Mouse (Mus musculus) intestine, postnatal 0 days (tissue): Measurements from ENCODE around the gene Ppil6. TPM values are rescaled to one million over a fixed set of nuclear protein-coding genes. Genes with fewer than 3 reads are reported as not detected.

Source experiments
- ATAC-seq: fragments of 200-750 bp; cut with Nextera tagmentation; 2 replicates; pipeline ENCODE4 v1.8.0; 2017; ENCODE audit warnings: mild to moderate bottlenecking, moderate TSS enrichment, moderate library complexity
- H3K27ac ChIP-seq: fragments of 300-500 bp; sonication (generic); 2 replicates; pipeline ENCODE4 v1.5.1; 2014; ENCODE audit warnings: mild to moderate bottlenecking, low read depth, low read length, moderate library complexity
- H3K27me3 ChIP-seq: fragments of 300-500 bp; sonication (generic); replicated peaks from 2 replicates; pipeline ENCODE4 v1.6.1; 2014; ENCODE audit warnings: low read length, mixed read lengths; ENCODE audit not compliant: control insufficient read depth, insufficient read depth
- H3K36me3 ChIP-seq: fragments of 300-500 bp; sonication (generic); 2 replicates; pipeline ENCODE4 v1.6.1; 2014; ENCODE audit warnings: mild to moderate bottlenecking, moderate library complexity; ENCODE audit not compliant: control insufficient read depth, insufficient read depth
- H3K4me1 ChIP-seq: fragments of 300-500 bp; sonication (generic); replicated peaks from 2 replicates; pipeline ENCODE4 v1.6.1; 2014; ENCODE audit warnings: antibody characterized with exemption, low read length, mixed read lengths; ENCODE audit not compliant: control insufficient read depth, insufficient read depth
- H3K4me2 ChIP-seq: fragments of 300-500 bp; sonication (generic); replicated peaks from 2 replicates; pipeline ENCODE4 v1.6.1; 2014; ENCODE audit warnings: low read depth, mild to moderate bottlenecking, moderate library complexity
- H3K4me3 ChIP-seq: fragments of 300-500 bp; sonication (generic); 2 replicates; pipeline ENCODE4 v1.5.1; 2014; ENCODE audit warnings: low read depth, low read length
- H3K9ac ChIP-seq: fragments of 300-500 bp; sonication (generic); 2 replicates; pipeline ENCODE4 v1.6.1; 2014; ENCODE audit warnings: mild to moderate bottlenecking, low read depth, low read length
- H3K9me3 ChIP-seq: fragments of 300-500 bp; sonication (generic); 2 replicates; pipeline ENCODE4 v1.6.1; 2016; ENCODE audit warnings: mixed run types; ENCODE audit not compliant: control insufficient read depth
- CTCF ChIP-seq: sonication (generic); IDR thresholded peaks from 2 replicates; pipeline ENCODE4 v1.5.1; 2016; ENCODE audit warnings: low read depth, mild to moderate bottlenecking, control low read depth, antibody characterized with exemption, moderate library complexity
- WGBS: fragments of 180-500 bp; shearing (Covaris S2); extraction: QIAGEN DNeasy Blood & Tissue Kit; methylation state at CpG from one replicate; pipeline ENCODE4 v1.1.7; 2014; 5-methylcytosine and 5-hydroxymethylcytosine counted together
- polyA plus RNA-seq: library from polyadenylated mRNA; unstranded; fragments of >200 nt; fragmentation: Nextera tagmentation; extraction: Ambion mirVana; gene quantifications from 2 replicates; pipeline ENCODE4 v1.2.1, GENCODE M21; 2015

Gene Ppil6
- polyA plus RNA-seq, 1 experiment from 2014 or later, result 1.3 TPM

GRCm38 (mm10) chr10:41550711-41551110 lies 60.5 kb downstream of the Ppil6 start:
- H3K36me3 ChIP-seq, result no peaks in the 10 kb centered on the region
- H3K9ac ChIP-seq, result no peak overlapping the region
- H3K27me3 ChIP-seq, result no peaks in the 10 kb centered on the region
- no peak overlapping the region for H3K27ac ChIP-seq
- H3K4me2 ChIP-seq, result no peak overlapping the region
- no peak for TF ChIP-seq CTCF
- H3K9me3 ChIP-seq, result no peaks in the 10 kb centered on the region
- WGBS, result 75% methylated on average over 7 of the region's 7 CpGs
- H3K4me3 ChIP-seq, result no peak overlapping the region
- H3K4me1 ChIP-seq, result peaks cover 12% of the 10 kb centered on the region; the same call in 1 of the 2 replicates
- no peak for ATAC-seq

GRCm38 (mm10) chr10:41552319-41552718 lies 62.1 kb downstream of the Ppil6 start:
- peak; percentile 75 for ATAC-seq
- no peaks in the 10 kb centered on the region for H3K36me3 ChIP-seq
- H3K4me2 ChIP-seq, result peak overlapping the region; percentile 10; the same call in 1 of the 2 replicates
- H3K4me3 ChIP-seq, result no peak overlapping the region
- peaks cover 12% of the 10 kb centered on the region; the same call in 1 of the 2 replicates for H3K4me1 ChIP-seq
- H3K9ac ChIP-seq, result no peak overlapping the region; the same call in 1 of the 2 replicates
- no peaks in the 10 kb centered on the region for H3K27me3 ChIP-seq
- no peaks in the 10 kb centered on the region for H3K9me3 ChIP-seq
- TF ChIP-seq CTCF, result no peak
- WGBS, result 36% methylated on average over 3 of the region's 3 CpGs
- peak overlapping the region; percentile 89 for H3K27ac ChIP-seq

GRCm38 (mm10) chr10:41552847-41553589 lies 62.8 kb downstream of the Ppil6 start:
- H3K9ac ChIP-seq, result no peak overlapping the region
- peak overlapping the region; percentile 10; the same call in 1 of the 2 replicates for H3K4me2 ChIP-seq

GRCm38 (mm10) chr10:41553711-41554110 lies 63.5 kb downstream of the Ppil6 start:
- no peak overlapping the region for H3K9ac ChIP-seq
- H3K4me1 ChIP-seq, result peaks cover 12% of the 10 kb centered on the region; the same call in 1 of the 2 replicates
- H3K27ac ChIP-seq, result peak overlapping the region; percentile 47; the same call in 1 of the 2 replicates
- no peaks in the 10 kb centered on the region for H3K27me3 ChIP-seq
- H3K9me3 ChIP-seq, result no peaks in the 10 kb centered on the region
- 68% methylated on average over 4 of the region's 4 CpGs for WGBS
- no peak overlapping the region for H3K4me3 ChIP-seq
- no peak overlapping the region for H3K4me2 ChIP-seq
- H3K36me3 ChIP-seq, result no peaks in the 10 kb centered on the region
- no peak for TF ChIP-seq CTCF
- ATAC-seq, result no peak

More at GRCm38 (mm10) chr10:41552847-41553589, 62.8 kb downstream of the Ppil6 start:
- H3K36me3 ChIP-seq, result no peaks in the 10 kb centered on the region
- 0 out of 2 replicates have a peak, but pooled peaks have one; percentile 3 for TF ChIP-seq CTCF
- no peaks in the 10 kb centered on the region for H3K9me3 ChIP-seq
- H3K27ac ChIP-seq, result peak overlapping the region; percentile 89
- H3K27me3 ChIP-seq, result no peaks in the 10 kb centered on the region
- peak; percentile 97 for ATAC-seq
- WGBS, result 37% methylated on average over 14 of the region's 14 CpGs
- H3K4me3 ChIP-seq, result no peak overlapping the region
- H3K4me1 ChIP-seq, result peaks cover 12% of the 10 kb centered on the region; the same call in 1 of the 2 replicates

- Histone ChIP-seq H3K4me2 (no peak overlapping the region), H3K36me3 (no peaks in the 10 kb centered on the region), H3K27ac (no peak overlapping the region), H3K9me3 (no peaks in the 10 kb centered on the region; the same call in 1 of the 2 replicates), H3K27me3 (no peaks in the 10 kb centered on the region), H3K4me3 (no peak overlapping the region), H3K9ac (no peak overlapping the region), H3K4me1 (peaks cover 12% of the 10 kb centered on the region; the same call in 1 of the 2 replicates)
- ATAC-seq, result no peak
- TF ChIP-seq CTCF, result no peak
- WGBS, result 77% methylated on average over 3 of the region's 3 CpGs
Measured at GRCm38 (mm10) chr10:41555081-41555480, 64.8 kb downstream of the Ppil6 start.

GRCm38 (mm10) chr10:41558401-41558800 lies 68.2 kb downstream of the Ppil6 start:
- Histone ChIP-seq H3K4me3 (no peak overlapping the region), H3K9ac (no peak overlapping the region), H3K4me1 (0 out of 2 replicates have a peak, but pooled peaks cover under 1% of the 10 kb centered on the region), H3K27me3 (no peaks in the 10 kb centered on the region), H3K4me2 (no peak overlapping the region), H3K36me3 (no peaks in the 10 kb centered on the region), H3K9me3 (no peaks in the 10 kb centered on the region; the same call in none of the 2 replicates), H3K27ac (no peak overlapping the region)
- no peak for ATAC-seq
- TF ChIP-seq CTCF, result no peak
- WGBS, result 92% methylated on average over 1 of the region's 1 CpGs
